ENCODE assay signal across 8 mouse cellular contexts in the genomic region with DNA sequence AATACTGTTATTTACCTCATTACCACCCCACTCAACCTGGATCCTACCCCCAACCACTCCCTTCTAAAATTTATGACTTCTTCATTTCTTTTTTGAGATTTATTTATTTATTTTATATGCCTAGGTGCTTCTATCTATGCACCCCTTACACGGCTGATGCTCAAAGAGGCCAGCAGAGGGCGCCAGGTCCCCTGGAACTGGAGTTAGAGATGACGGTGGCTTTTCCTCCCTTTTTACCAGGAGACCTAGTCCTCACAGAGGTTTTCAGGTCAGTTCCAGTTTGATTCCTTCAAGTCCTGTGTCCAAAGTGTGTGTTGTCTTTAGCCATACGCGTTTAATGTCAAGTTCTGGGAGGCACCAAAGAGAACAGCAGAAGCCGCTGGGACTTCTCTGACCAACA. TPM values are rescaled to one million over a fixed set of nuclear protein-coding genes. Genes with fewer than 3 reads are reported as not detected.
DNase-seq lines count a peak whose midpoint lies in the region; ATAC-seq and TF ChIP-seq lines count a peak whose summit lies in the region.

No protein-coding gene starts in this region.

- H3K9me3 ChIP-seq in forebrain, embryonic 11.5 days (ENCODE audit: control insufficient read depth, low read length) = no peaks in the 10 kb centered on the region
- no peaks in the 10 kb centered on the region for H3K9me3 ChIP-seq in forebrain, embryonic 15.5 days
- no peaks in the 10 kb centered on the region for H3K9me3 ChIP-seq in hindbrain, postnatal 0 days (ENCODE audit: low read length)

- TF ChIP-seq POLR2A in testis, adult 2 months (IDR thresholded peaks at IDR 0.05; ENCODE audit: control insufficient read depth, low read depth, low read length) = no peak

- H3K27me3 ChIP-seq in forebrain, embryonic 11.5 days (ENCODE audit: control insufficient read depth, insufficient read depth, low read length) = no peaks in the 10 kb centered on the region
- no peaks in the 10 kb centered on the region for H3K27me3 ChIP-seq in forebrain, embryonic 15.5 days
- no peaks in the 10 kb centered on the region for H3K27me3 ChIP-seq in hindbrain, postnatal 0 days (ENCODE audit: insufficient read depth, low read length)
- H3K27me3 ChIP-seq in testis, adult 2 months (ENCODE audit: control insufficient read depth, insufficient read depth, low read length) = no peaks in the 10 kb centered on the region

- no peak overlapping the region for H3K4me3 ChIP-seq in forebrain, embryonic 11.5 days (ENCODE audit: low read depth, low read length)
- H3K4me3 ChIP-seq in forebrain, embryonic 15.5 days = no peak overlapping the region
- no peak overlapping the region for H3K4me3 ChIP-seq in hindbrain, postnatal 0 days (ENCODE audit: low read length)
- H3K4me3 ChIP-seq in testis, adult 2 months (ENCODE audit: control insufficient read depth, low read depth, low read length) = no peak overlapping the region

- no peak overlapping the region for H3K9ac ChIP-seq in forebrain, embryonic 11.5 days (ENCODE audit: low read length)
- H3K9ac ChIP-seq in forebrain, embryonic 15.5 days (replicated peaks) = no peak overlapping the region
- H3K9ac ChIP-seq in hindbrain, postnatal 0 days (replicated peaks; ENCODE audit: low read length) = no peak overlapping the region

- no peaks in the 10 kb centered on the region for H3K36me3 ChIP-seq in forebrain, embryonic 11.5 days (ENCODE audit: control insufficient read depth, insufficient read depth, low read length)
- H3K36me3 ChIP-seq in forebrain, embryonic 15.5 days = no peaks in the 10 kb centered on the region
- no peaks in the 10 kb centered on the region for H3K36me3 ChIP-seq in hindbrain, postnatal 0 days (ENCODE audit: insufficient read depth, low read length)
- no peaks in the 10 kb centered on the region for H3K36me3 ChIP-seq in testis, adult 2 months (ENCODE audit: control insufficient read depth, insufficient read depth, low read length)

- 18% methylated on average over 6 of the region's 6 CpGs for WGBS in forebrain, embryonic 11.5 days
- 20% methylated on average over 6 of the region's 6 CpGs for WGBS in forebrain, embryonic 15.5 days
- 21% methylated on average over 6 of the region's 6 CpGs for WGBS in hindbrain, postnatal 0 days

- no peak for ATAC-seq in forebrain, embryonic 11.5 days (replicated peaks; ENCODE audit: low FRiP score)
- ATAC-seq in forebrain, embryonic 15.5 days (replicated peaks) = no peak
- no peak for ATAC-seq in hindbrain, postnatal 0 days

- DNase-seq in forebrain, embryonic 11.5 days (ENCODE audit: low spot score) = peak; percentile 78
- peak; percentile 40 for DNase-seq in ovary, postnatal 14 days (ENCODE audit: low spot score)
- DNase-seq in ovary, postnatal 10 days (ENCODE audit: low spot score) = no peak
- peak; percentile 46 to 56 for DNase-seq in cerebellum, postnatal 36 days
- DNase-seq in hindbrain, postnatal 0 days (ENCODE audit: low spot score) = peak; percentile 87
- DNase-seq in lung, postnatal 14 days = peak; percentile 68

- H3K27ac ChIP-seq in forebrain, embryonic 11.5 days (ENCODE audit: low read depth, low read length) = no peak overlapping the region
- H3K27ac ChIP-seq in forebrain, embryonic 15.5 days (replicated peaks) = no peak overlapping the region
- no peak overlapping the region for H3K27ac ChIP-seq in hindbrain, postnatal 0 days
- H3K27ac ChIP-seq in testis, adult 2 months (ENCODE audit: control insufficient read depth, insufficient read depth, low read depth, low read length) = no peak overlapping the region

- no peak overlapping the region for H3K4me2 ChIP-seq in forebrain, embryonic 11.5 days (ENCODE audit: low read depth, low read length, severe bottlenecking)
- no peak overlapping the region for H3K4me2 ChIP-seq in forebrain, embryonic 15.5 days (replicated peaks)
- H3K4me2 ChIP-seq in hindbrain, postnatal 0 days (ENCODE audit: low read depth, low read length) = no peak overlapping the region

- no peaks in the 10 kb centered on the region for H3K4me1 ChIP-seq in forebrain, embryonic 11.5 days (replicated peaks; ENCODE audit: control insufficient read depth, insufficient read depth, low read length)
- H3K4me1 ChIP-seq in forebrain, embryonic 15.5 days = peaks cover 5% of the 10 kb centered on the region
- H3K4me1 ChIP-seq in hindbrain, postnatal 0 days (ENCODE audit: insufficient read depth, low read length) = no peaks in the 10 kb centered on the region
- H3K4me1 ChIP-seq in testis, adult 2 months (ENCODE audit: control insufficient read depth, insufficient read depth, low read length) = peaks cover 6% of the 10 kb centered on the region

- TF ChIP-seq CTCF in hindbrain, postnatal 0 days (IDR thresholded peaks at IDR 0.05; ENCODE audit: low read depth) = peak; percentile 89
- TF ChIP-seq CTCF in testis, adult 2 months (IDR thresholded peaks at IDR 0.05; ENCODE audit: control insufficient read depth, insufficient read depth, insufficient replicate concordance, low read depth, low read length) = peak; percentile 81; the same call in 1 of the 2 replicates

RNA-seq across cellular contexts. Expression of gene Tnfrsf21, which starts 3.6 kb away (rescaled TPM):
- 33.4 and 35.3 TPM in 2 replicates for polyA plus RNA-seq in forebrain, embryonic 11.5 days (2014; fragmentation: Nextera tagmentation; extraction: Ambion mirVana)
- polyA plus RNA-seq in forebrain, embryonic 15.5 days (2015; fragmentation: Nextera tagmentation; extraction: Ambion mirVana) = 57.1 and 59.6 TPM in 2 replicates
- total RNA-seq in hindbrain, postnatal 0 days (2014; rRNA removed) = 115 and 122 TPM in 2 replicates
- polyA plus RNA-seq in hindbrain, postnatal 0 days (2015; fragmentation: Nextera tagmentation; extraction: Ambion mirVana) = 71.6 and 76.8 TPM in 2 replicates
- polyA plus RNA-seq in testis, adult 2 months (2012; rRNA removed) = 4.1 and 4.8 TPM in 2 replicates
